Mouse (Mus musculus) erythroblast, embryonic 14.5 days (primary cell): ENCODE results near the gene Smagp.

ENCODE experiments used
- GATA1 ChIP-seq: IDR thresholded peaks from 2 replicates; pipeline ENCODE4 v1.6.1; 2012; ENCODE audit warnings: low read length, inconsistent platforms, mixed read lengths
- TAL1 ChIP-seq: IDR thresholded peaks from 3 replicates; pipeline ENCODE4 v1.6.1; 2012; ENCODE audit warnings: low read length, inconsistent platforms, mixed read lengths

DNA sequence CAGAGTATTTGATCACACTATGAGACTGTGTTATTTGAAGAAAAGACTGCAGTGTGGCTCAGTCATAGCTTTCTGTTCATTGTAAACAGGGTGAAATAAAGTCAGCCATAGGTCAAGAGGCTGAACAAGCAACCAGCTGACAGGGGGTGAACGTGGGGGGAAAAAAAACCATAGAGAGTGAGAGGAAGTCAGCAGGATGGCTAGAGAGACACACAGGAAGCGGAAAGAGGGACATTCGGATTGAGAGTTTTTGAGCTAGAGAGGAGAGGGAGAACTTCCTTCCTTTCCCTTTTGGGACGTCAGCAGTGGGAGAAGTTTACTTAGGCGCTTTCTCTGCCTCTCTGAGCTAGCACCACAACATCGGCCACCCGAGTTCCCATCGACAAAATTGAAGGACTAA, 46.3 kb downstream of the Smagp start:
- TF ChIP-seq GATA1 (no peak), TAL1 (no peak)
